Mouse (Mus musculus) hematopoietic stem cell, adult 5-6 weeks (primary cell): ENCODE data around the gene Gm7075. TPM values are rescaled to one million over a fixed set of nuclear protein-coding genes. Genes with fewer than 3 reads are reported as not detected.
"Not testable (repeated sequence)": the region's sequence is repeated elsewhere in the genome, so short reads cannot be mapped to it uniquely, and the experiment has no call there.

ENCODE experiments used
- ATAC-seq, 2 experiments: fragments of 125-278 bp in 1 of 2; replicated peaks in 1 of 2; 2 replicates each; pipeline ENCODE4 v1.8.0; 2016 to 2017; ENCODE audit warnings: inconsistent platforms in 2 of 2, mild to moderate bottlenecking in 2 of 2, moderate number of reproducible peaks in 2 of 2, low read depth in 1 of 2, moderate TSS enrichment in 1 of 2; ENCODE audit not compliant: low FRiP score in 2 of 2, poor library complexity in 2 of 2, severe bottlenecking in 2 of 2, insufficient read depth in 1 of 2, low TSS enrichment in 1 of 2
- total RNA-seq: library from RNA; stranded (forward); fragments of 172-1452, 232-1000 nt; gene quantifications from 2 replicates; pipeline ENCODE4 v1.2.3, GENCODE M21; 2017

Gm7075 gene
- total RNA-seq, 1 experiment from 2014 or later, result not detected

DNA sequence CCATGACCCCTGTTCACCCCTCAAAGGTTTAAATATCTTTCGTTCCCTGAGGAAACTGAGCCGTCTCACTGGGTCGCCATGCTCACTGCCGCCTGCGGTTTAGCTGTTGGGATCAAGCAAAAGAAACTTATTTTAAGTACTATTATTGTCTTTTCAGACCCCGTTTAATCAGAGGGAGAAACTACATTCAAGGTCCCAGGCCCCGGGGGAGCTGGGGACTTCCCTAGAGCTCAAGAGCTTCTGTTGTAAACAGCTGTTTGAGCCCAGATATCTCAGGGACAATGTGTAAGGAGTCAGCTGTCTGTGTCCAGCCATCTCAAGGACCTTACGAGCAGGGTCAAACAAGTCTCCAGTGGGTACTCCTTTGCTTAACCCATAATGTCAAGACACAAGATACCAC is 5.6 kb upstream of the Gm7075 start:
- ATAC-seq, result no peak

DNA sequence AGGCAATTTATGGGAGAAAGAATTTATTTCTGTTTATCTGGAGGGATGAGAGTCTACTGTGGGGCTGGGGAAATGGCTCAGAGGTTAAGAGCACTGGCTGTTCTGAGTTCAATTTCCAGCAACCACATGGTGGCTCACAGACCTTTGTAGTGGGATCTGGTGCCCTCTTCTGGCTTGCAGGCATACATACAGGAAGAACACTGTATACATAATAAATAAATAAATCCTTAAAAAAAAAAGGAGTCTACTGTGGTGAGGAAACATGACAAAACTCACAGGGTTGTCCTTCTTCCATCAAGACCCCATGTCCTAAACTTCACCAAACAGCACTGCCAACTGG is 2.9 kb upstream of the Gm7075 start:
- ATAC-seq, result no peak

DNA sequence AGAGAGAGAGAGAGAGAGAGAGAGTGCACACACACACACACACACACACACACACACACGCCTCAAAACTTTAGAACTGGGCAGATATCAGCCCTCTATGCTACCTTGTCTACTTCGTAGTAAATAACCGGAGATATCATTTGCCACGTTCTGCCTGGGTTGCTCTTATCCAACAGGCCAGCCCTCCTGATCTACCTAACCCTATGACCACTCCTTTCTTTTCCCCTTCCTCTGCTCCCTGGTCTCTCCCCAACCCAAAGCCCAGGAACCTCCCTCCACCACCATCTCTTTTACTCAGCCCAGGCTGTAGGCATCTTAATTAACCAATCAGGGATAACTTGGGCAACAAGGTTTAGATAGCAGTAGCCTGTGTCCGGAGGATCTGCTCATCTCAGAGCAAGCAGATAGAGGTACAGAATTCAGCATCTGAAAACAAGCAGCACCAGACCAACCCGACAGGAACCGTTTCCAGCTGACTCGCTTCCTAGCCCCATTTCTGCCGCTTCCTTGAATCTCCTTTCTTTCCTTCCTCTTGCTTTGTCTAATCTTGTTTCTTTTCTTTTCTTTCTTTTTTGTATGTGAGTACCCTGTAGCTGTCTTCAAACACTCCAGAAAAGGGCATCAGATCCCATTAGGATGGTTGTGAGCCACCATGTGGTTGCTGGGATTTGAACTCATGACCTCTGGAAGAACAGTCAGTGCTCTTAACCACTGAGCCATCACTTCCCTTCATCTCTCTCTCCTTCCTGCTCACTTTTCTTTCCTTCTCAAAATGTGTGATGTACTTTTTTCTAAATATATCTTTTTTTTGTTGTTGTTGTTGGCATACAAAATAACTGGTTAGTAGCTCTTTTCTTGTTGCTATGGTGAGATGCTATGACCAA is 2.2 kb upstream of the Gm7075 start:
- no peak for ATAC-seq

DNA sequence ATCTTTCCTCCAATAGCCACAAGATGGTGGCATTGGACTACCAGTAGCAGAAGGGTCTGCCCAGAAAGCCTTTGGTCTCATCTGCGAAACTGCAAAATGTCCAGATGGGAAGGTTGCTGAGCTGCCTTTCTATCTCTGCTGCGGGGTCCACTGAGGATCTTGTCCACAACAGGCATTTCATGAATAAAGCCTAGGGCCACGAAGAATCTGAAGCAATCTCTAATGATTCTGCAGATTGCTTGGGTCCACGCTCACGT is 1.1 kb upstream of the Gm7075 start:
- no peak for ATAC-seq

DNA sequence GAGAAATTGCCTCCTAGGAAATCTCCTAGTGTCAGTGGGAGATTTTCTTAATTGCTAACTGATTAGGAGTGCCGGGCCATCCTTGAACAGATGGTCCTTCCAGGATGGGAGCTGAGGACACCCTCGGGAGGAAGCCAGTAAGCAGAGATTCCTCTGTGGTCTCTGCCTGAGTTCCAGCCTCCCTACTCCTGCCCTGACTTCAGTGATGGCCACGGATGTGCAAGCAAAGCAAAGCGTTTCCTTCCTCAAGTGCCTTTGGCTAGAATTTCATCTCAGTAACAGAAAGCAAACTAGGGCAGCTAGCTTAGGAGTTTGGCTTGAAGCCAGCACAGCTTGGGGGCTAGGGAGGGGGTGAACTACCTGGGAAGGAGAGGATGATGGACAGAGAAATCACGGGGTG is 4.5 kb downstream of the Gm7075 start:
- ATAC-seq, result no peak; a peak in 1 of 4 replicates

DNA sequence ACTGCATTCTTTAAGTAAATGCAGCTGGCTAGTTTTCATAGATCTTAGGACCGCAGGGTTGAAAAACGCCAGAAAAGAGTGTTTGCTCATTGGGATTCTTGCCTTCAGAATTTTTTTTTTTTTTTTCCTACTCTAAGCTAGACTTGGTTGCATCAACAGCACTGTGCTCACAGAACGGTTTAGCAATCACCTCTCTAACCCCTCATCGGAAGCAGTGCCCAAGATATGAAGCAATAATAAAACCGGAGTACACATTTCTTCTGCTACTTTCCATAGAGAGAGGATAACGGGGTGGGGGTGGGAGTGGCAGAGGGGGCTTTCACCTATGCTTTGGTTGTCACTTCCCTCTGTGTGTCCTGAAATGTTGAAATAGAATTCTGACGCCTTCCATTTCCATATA is 5.7 kb downstream of the Gm7075 start:
- peak; percentile 71 to 73; a peak in 2 of 4 replicates for ATAC-seq

DNA sequence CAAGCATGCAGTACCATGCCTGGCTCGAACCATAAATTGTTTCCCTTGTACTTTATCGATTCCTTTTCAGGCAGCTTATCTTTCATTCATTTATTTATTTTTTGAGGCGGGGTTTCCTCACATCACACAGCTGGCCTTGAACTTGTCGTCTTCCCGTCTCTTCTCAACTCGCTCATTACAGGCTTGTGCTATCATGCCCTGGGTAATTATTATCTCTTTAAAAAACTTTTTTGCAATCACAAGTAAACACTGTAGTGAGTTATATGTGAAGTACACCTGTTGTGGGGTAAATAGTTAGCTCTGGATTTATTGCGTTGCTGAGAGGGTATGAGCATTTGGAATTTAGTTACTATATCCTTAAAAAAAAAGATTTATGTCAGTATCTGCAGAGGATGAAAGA is 6.3 kb downstream of the Gm7075 start:
- ATAC-seq, result no peak

DNA sequence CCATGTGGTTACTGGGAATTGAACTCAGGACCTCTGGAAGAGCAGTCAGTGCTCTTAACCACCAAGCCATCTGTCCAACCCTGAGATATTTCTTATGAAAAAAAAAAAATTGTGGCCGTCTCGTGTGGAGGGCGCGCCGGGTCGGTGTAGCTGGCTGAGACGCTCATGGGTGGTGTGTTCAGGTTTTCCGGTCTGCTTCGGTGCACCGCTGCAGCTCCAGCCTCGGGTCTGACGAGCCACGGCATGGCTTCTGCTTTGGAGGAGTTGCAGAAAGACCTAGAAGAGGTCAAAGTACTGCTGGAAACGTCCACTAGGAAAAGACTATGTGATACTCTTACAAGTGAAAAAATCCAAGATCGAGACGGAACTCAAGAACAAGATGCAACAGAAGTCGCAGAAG is 8.8 kb downstream of the Gm7075 start:
- ATAC-seq, result no peak

DNA sequence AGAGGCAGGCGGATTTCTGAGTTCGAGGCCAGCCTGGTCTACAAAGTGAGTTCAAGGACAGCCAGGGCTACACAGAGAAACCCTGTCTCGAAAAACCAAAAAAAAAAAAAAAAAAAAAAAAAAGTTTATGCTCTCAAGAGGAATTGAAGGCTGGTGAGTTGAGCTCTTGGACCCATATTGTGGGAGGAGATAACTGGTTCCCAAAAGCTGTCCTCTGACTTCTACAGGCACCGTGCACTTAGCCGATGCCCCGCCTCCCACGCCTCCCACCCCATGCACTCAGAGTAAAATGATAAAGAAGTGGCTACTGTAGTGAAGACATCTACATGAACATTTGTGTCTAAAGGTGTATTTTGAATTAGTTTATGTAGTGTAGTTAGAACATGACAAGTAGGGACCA is 9.9 kb downstream of the Gm7075 start:
- not testable (repeated sequence) for ATAC-seq

DNA sequence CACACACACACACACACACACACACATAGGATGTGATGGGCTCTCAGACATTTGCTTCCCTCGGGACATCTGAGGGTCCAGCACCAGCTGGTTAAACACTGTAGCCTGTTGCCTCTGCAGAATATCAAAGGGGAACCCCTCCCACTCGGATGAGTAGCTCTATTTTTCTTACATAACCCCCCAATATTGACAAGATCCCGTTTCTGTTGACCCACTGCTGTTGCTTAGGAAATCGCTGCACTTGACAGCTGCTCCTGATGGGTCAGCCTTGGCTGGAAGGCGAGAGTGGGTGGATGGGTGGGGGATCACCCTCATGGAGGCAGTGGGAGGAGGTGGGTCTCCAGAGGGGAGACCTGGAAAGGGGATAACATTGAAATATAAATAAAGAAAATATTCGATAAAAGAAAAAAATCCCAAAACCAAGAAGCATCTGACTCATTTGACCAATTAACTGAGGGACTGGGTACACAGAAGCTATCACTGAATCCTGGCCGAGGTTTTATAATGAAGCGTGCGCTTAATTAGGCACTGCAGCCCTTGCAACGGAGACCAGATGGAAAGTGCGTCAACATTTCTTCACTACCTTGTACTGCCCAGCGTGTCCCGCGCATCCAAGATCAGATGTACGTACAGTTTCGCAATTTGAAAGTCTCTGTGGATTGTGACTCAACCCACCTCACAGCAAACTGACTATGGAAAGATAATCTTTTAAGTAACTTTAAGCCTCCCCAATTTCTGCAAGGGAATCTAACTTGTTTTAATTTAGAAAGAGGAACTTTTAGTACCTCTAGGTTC is 11.2 kb downstream of the Gm7075 start:
- peak; percentile 32 to 68; a peak in 2 of 4 replicates for ATAC-seq

DNA sequence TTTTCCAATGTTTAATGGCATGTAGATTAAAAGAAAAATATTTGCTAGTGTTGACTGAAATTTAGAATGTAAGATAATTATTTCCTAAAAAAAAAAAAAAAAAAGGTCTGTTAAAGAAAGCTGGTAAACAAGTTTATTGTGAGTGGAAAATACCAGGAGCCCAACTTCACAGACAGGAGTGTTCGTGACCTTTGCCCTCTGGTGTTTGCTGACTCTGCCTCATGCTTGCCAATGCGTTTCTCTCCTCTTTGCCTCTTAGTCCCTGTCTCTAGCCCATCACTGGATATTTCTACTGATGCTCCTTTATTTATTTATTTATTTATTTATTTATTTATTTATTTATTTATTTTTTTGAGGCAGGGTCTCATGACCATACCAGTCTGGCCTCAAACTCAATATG is 18.0 kb downstream of the Gm7075 start:
- no peak for ATAC-seq

DNA sequence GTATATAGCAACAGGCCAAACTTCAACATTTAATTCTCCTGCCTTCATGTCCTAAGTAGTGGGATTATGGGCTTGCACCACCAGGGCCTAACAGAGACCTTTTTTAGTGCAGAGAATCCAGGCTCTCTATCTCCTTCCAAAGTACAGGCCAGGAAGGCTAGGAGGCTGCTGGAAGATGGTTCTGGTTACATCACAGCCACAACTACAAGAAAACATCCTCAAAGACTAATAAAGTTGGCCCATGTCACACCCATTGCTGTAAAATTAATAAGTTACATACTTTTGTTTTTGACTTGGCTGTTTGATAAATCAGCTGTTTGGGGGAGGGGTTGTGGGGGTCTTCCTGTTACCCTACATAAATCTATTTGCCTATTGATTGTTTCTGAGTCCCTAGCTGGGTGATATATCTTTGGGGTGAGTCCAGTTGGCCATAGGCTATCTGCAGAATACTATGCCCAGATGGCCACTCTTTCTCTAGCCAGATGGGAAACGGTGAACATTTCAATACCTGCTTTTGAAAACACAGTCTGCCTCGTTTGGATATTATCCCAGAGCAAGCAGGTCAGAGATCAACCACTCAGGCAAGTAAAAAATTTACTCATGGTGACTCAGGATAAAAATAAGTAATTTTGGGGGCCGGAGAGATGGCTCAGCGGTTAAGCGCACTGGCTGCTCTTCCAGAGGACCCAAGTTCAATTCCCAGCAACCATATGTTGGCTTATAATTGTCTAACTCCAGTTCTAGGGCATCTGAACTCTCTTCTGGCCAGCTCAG is 18.7 kb downstream of the Gm7075 start:
- ATAC-seq, result no peak

DNA sequence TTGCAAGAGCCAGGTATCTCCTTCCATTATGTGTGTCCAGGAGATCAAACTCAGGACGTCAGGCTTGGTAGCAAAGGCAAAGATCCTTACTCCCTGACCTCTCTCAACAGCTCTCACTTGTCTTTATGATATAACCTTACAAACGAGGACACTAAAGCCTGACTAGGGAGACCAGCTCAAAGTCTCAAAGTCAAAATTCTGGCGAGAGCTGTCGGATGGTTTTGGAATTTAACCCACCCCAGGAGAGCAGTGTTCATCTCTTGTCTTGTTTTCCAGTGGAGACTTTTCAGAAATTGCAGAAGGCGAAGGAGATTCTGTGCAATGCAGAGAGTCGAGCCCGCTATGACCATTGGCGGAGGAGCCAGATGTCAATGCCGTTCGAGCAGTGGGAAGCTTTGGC is 24.6 kb downstream of the Gm7075 start:
- no peak for ATAC-seq

DNA sequence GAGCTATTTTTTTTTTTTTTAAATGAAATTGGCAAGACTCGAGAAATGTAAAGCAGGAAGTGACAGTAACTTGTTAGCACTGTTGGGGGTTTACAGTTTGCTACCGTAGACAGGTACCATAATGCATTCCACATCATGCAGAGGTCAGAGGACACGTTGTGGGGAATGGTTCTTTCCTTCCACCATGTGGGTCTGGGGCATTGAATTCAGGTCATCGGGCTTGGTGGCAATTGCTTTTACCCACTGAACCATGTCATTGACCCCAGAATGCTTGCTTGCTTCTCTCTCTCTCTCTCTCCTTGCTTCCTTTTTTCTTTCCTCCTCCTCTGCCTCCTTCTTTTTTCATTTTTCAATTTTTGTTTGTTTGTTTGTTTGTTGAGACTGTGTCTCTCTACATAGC is 32.6 kb downstream of the Gm7075 start:
- no peak for ATAC-seq

DNA sequence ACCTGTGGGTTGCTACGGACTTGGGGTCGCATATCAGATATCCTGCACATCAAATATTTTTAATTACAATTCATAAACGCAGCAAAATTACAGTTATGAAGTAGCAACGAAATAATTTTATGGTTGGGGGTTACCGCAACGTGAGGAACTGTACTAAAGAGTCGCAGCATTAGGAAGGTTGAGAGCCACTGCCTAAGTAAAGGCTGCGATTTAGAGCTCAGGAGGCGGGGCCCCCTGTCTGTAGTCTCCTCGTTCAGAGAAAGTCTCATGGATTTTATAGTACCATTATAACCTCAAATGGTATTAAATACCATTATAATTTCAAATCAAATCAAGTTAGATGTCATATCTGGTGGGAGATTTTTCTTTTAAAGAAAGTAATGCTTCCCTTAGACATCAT is 34.6 kb downstream of the Gm7075 start:
- no peak for ATAC-seq

DNA sequence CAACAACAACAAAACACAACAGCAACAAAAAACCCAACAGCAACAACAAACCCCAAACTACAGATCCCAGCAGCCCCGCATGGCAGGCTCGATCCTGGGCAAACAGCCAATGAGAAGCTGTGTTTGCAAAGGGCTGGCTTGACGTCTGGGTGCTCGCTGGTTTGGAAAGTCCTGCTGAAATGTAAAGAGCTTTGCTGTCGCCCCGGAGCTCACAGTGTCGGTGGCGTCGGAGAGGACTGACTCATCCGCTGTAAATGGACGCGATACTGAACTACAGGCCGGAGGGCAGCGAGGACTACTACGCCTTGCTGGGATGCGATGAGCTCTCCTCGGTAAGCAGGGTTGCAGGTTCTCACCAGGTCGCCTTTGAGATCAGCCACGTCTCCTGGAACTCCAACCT is 35.1 kb downstream of the Gm7075 start:
- peak; percentile 62 to 74 for ATAC-seq

DNA sequence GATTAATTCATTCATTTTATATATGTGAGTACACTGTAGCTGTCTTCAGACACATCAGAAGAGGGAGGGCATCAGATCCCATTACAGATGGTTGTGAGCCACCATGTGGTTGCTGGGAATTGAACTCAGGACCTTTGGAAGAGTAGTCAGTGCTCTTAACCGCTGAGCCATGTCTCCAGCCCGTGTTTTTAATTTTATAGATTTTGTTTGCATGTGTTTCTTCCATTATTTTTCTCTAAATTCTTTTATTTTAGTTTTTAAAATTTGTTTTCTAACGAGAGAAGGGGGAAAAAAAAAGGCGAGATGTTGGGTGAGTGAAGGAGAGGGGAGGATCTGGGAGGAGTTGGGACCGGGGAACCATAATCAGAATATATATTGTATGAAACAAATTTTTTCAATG is 35.7 kb downstream of the Gm7075 start:
- ATAC-seq, result not testable (repeated sequence)
